Mouse (Mus musculus): ENCODE measurements around the gene Creg1. TPM values are rescaled to one million over a fixed set of nuclear protein-coding genes. Genes with fewer than 3 reads are reported as not detected.

The Creg1 gene
- polyA plus RNA-seq, 1 experiment, result 36.9 TPM

DNA sequence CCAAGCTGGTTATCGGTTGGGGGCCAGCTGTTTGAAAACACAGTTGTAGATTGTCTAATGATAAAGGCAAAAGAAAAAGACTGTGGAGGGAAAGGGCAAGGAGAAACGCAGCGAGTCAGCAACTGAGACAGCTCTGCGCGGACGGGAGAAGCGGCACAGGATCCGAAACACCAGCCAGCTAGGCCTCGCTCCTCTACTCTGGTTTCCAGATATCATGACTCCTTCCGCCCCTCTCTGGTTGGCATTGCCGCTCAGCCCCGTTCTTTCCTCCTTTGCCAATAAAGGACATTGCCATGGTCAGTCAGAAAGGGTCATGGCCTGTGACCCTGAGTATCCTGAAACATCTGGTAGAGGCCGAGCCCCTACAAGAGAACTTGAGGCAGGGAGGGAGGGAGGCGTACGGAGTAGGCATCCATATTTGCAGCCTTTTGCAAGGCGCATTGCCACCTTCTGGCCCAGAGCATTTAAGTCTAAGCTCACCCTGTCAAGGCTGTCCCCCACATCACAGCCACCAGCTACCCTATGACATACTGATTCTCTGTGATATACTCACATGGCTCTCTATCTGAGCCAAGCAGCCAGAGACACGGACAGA lies 25.6 kb downstream of the Creg1 start:
- Histone ChIP-seq H3K27me3 (ENCODE audit: control insufficient read depth, insufficient read depth, low read length) (no peaks in the 10 kb centered on the region), H3K36me3 (ENCODE audit: control insufficient read depth, insufficient read depth, low read length) (no peaks in the 10 kb centered on the region), H3K4me3 (ENCODE audit: control insufficient read depth, low read depth, low read length) (no peak overlapping the region), H3K27ac (ENCODE audit: control insufficient read depth, insufficient read depth, low read depth, low read length) (no peak overlapping the region), H3K4me1 (ENCODE audit: control insufficient read depth, insufficient read depth, low read length) (no peaks in the 10 kb centered on the region; the same call in 1 of the 2 replicates)
- no peak for TF ChIP-seq CTCF (IDR thresholded peaks at IDR 0.05; ENCODE audit: control insufficient read depth, insufficient read depth, insufficient replicate concordance, low read depth, low read length)
- no peak for TF ChIP-seq POLR2A (IDR thresholded peaks at IDR 0.05; ENCODE audit: control insufficient read depth, low read depth, low read length)

DNA sequence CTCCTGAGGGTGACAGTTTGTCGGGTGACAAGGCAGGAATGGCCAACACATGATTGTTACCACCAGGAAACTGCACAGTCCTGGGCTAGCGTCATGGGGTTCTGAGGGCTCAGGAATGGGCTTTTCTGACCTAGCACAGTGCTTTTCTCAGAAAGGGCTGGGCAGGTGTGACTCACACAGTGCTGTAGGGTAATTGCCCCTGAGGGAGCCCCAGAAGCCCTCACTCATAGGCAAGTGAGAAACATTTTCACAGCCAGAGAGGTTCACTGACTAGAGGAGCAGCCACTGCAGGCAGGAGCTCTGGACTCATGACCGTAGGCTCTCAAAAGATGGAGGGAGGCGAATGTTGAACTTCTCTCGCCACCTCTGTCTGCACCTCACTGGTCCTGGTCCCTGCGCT lies 26.4 kb downstream of the Creg1 start:
- H3K36me3 ChIP-seq (ENCODE audit: control insufficient read depth, insufficient read depth, low read length), result no peaks in the 10 kb centered on the region
- H3K4me3 ChIP-seq (ENCODE audit: control insufficient read depth, low read depth, low read length), result no peak overlapping the region
- TF ChIP-seq POLR2A (IDR thresholded peaks at IDR 0.05; ENCODE audit: control insufficient read depth, low read depth, low read length) (no peak), CTCF (IDR thresholded peaks at IDR 0.05; ENCODE audit: control insufficient read depth, insufficient read depth, insufficient replicate concordance, low read depth, low read length) (no peak)
- no peaks in the 10 kb centered on the region for H3K27me3 ChIP-seq (ENCODE audit: control insufficient read depth, insufficient read depth, low read length)
- no peaks in the 10 kb centered on the region; the same call in 1 of the 2 replicates for H3K4me1 ChIP-seq (ENCODE audit: control insufficient read depth, insufficient read depth, low read length)
- no peak overlapping the region for H3K27ac ChIP-seq (ENCODE audit: control insufficient read depth, insufficient read depth, low read depth, low read length)

DNA sequence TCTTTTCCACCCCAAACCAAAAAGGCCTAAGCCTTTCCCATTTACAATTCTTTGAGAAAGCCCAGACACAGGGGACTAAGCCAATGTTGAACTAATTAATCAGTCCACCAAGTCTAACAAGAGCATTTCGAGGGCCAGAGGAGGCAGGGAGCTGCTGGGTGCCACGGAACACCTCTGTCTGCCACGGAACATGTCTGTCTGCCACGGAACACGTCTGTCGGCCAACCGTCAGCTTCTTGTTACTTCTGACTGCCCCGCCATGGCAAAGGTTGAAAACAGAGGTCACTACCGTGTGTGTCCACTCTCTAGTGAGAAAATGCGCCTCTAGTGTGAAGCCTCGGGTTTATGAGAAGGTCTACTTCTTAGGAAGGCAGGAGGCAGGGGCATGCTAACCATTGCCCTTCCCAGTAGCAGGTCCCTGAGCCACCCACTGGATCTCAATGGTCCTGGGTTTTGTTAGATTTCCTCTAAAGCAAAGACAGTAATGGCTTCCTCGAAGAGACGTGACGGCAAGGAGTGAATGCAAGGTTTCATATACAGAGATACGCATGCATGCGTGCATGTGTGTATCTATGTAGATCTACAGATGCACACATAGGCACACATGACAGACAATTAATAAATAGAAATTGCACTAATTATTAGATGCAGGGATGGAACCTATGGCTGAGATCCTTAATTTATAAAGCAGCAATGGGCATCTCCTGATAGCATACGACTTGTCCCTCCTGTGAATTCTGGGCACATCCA lies 27.1 kb downstream of the Creg1 start:
- Histone ChIP-seq H3K27ac (ENCODE audit: control insufficient read depth, insufficient read depth, low read depth, low read length) (no peak overlapping the region), H3K4me1 (ENCODE audit: control insufficient read depth, insufficient read depth, low read length) (no peaks in the 10 kb centered on the region; the same call in 1 of the 2 replicates), H3K4me3 (ENCODE audit: control insufficient read depth, low read depth, low read length) (no peak overlapping the region), H3K27me3 (ENCODE audit: control insufficient read depth, insufficient read depth, low read length) (no peaks in the 10 kb centered on the region), H3K36me3 (ENCODE audit: control insufficient read depth, insufficient read depth, low read length) (no peaks in the 10 kb centered on the region)
- TF ChIP-seq CTCF (IDR thresholded peaks at IDR 0.05; ENCODE audit: control insufficient read depth, insufficient read depth, insufficient replicate concordance, low read depth, low read length), result no peak
- no peak for TF ChIP-seq POLR2A (IDR thresholded peaks at IDR 0.05; ENCODE audit: control insufficient read depth, low read depth, low read length)

GRCm38 (mm10) chr1:165791411-165791810 lies 27.9 kb downstream of the Creg1 start:
- no peaks in the 10 kb centered on the region for H3K36me3 ChIP-seq (ENCODE audit: control insufficient read depth, insufficient read depth, low read length)
- H3K27me3 ChIP-seq (ENCODE audit: control insufficient read depth, insufficient read depth, low read length), result no peaks in the 10 kb centered on the region
- TF ChIP-seq CTCF (IDR thresholded peaks at IDR 0.05; ENCODE audit: control insufficient read depth, insufficient read depth, insufficient replicate concordance, low read depth, low read length) (no peak), POLR2A (IDR thresholded peaks at IDR 0.05; ENCODE audit: control insufficient read depth, low read depth, low read length) (no peak)
- no peak overlapping the region for H3K27ac ChIP-seq (ENCODE audit: control insufficient read depth, insufficient read depth, low read depth, low read length)
- H3K4me1 ChIP-seq (ENCODE audit: control insufficient read depth, insufficient read depth, low read length), result no peaks in the 10 kb centered on the region; the same call in 1 of the 2 replicates
- H3K4me3 ChIP-seq (ENCODE audit: control insufficient read depth, low read depth, low read length), result no peak overlapping the region

GRCm38 (mm10) chr1:165801709-165802310 lies 38.3 kb downstream of the Creg1 start:
- Histone ChIP-seq H3K27ac (ENCODE audit: control insufficient read depth, insufficient read depth, low read depth, low read length) (no peak overlapping the region), H3K4me3 (ENCODE audit: control insufficient read depth, low read depth, low read length) (no peak overlapping the region), H3K36me3 (ENCODE audit: control insufficient read depth, insufficient read depth, low read length) (no peaks in the 10 kb centered on the region), H3K27me3 (ENCODE audit: control insufficient read depth, insufficient read depth, low read length) (no peaks in the 10 kb centered on the region), H3K4me1 (ENCODE audit: control insufficient read depth, insufficient read depth, low read length) (no peaks in the 10 kb centered on the region)
- TF ChIP-seq POLR2A (IDR thresholded peaks at IDR 0.05; ENCODE audit: control insufficient read depth, low read depth, low read length) (no peak), CTCF (IDR thresholded peaks at IDR 0.05; ENCODE audit: control insufficient read depth, insufficient read depth, insufficient replicate concordance, low read depth, low read length) (no peak)

DNA sequence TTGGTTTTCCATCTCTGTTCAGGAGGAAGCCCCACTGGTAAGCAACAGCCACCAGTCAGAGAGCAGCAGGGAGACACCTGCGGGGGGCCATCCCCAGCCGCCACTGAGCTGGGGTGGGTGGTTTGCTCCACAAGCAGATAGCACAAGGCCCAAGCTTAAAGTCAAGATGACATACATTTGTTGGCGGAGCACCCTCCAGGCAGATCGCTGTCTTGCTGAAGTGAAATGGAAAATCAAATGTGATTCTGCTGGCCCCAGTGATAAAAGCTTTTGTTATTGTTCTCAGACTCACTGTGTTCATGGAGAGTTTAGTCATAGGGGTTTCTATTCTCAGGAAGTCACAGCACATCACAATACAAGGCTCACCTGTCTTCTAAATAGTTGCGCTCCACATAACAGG lies 39.6 kb downstream of the Creg1 start:
- Histone ChIP-seq H3K27ac (ENCODE audit: control insufficient read depth, insufficient read depth, low read depth, low read length) (no peak overlapping the region), H3K4me3 (ENCODE audit: control insufficient read depth, low read depth, low read length) (no peak overlapping the region), H3K27me3 (ENCODE audit: control insufficient read depth, insufficient read depth, low read length) (no peaks in the 10 kb centered on the region), H3K4me1 (ENCODE audit: control insufficient read depth, insufficient read depth, low read length) (no peaks in the 10 kb centered on the region), H3K36me3 (ENCODE audit: control insufficient read depth, insufficient read depth, low read length) (no peaks in the 10 kb centered on the region)
- TF ChIP-seq POLR2A (IDR thresholded peaks at IDR 0.05; ENCODE audit: control insufficient read depth, low read depth, low read length) (no peak), CTCF (IDR thresholded peaks at IDR 0.05; ENCODE audit: control insufficient read depth, insufficient read depth, insufficient replicate concordance, low read depth, low read length) (no peak)

DNA sequence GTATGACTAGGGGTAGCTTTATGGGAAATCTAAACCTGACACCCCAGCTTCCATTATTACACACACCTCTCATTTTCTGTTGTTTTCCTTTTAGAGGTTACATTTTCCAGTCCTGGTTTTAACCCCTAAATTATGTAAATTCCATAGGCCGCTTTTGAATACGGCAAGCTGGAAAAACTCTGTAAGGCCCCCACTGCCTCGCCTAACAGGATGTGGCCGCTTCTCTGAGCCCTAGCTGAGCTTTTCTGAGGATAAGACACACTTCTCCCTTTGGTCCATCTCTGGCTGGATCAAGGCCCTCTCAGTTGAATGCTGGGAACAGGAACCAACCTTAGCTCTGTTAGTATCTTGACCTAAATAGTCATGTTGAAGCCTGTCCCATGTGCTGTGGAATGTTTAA lies 40.6 kb downstream of the Creg1 start:
- H3K4me1 ChIP-seq (ENCODE audit: control insufficient read depth, insufficient read depth, low read length), result no peaks in the 10 kb centered on the region
- no peaks in the 10 kb centered on the region for H3K36me3 ChIP-seq (ENCODE audit: control insufficient read depth, insufficient read depth, low read length)
- no peak overlapping the region for H3K4me3 ChIP-seq (ENCODE audit: control insufficient read depth, low read depth, low read length)
- H3K27ac ChIP-seq (ENCODE audit: control insufficient read depth, insufficient read depth, low read depth, low read length), result no peak overlapping the region
- TF ChIP-seq POLR2A (IDR thresholded peaks at IDR 0.05; ENCODE audit: control insufficient read depth, low read depth, low read length) (no peak), CTCF (IDR thresholded peaks at IDR 0.05; ENCODE audit: control insufficient read depth, insufficient read depth, insufficient replicate concordance, low read depth, low read length) (no peak)
- H3K27me3 ChIP-seq (ENCODE audit: control insufficient read depth, insufficient read depth, low read length), result no peaks in the 10 kb centered on the region
